Mouse (Mus musculus) liver, embryonic 14.5 days (tissue): ENCODE measurements around the gene Phyh. TPM values are rescaled to one million over a fixed set of nuclear protein-coding genes. Genes with fewer than 3 reads are reported as not detected.

ENCODE experiments used
- ATAC-seq: fragments of 200-750 bp; cut with Nextera tagmentation; 2 replicates; pipeline ENCODE4 v1.8.0; 2017; ENCODE audit warnings: moderate number of reproducible peaks, mild to moderate bottlenecking, moderate library complexity; ENCODE audit not compliant: insufficient read depth
- DNase-seq, 3 experiments: peaks; one replicate each; pipeline ENCODE4 v3.0.0-alpha.2; 2012 to 2013; ENCODE audit warnings: low read depth in 3 of 3, low spot score in 3 of 3
- H3K27ac ChIP-seq: fragments of 300-500 bp; sonication (generic); 2 replicates; pipeline ENCODE4 v1.5.1; 2014; ENCODE audit warnings: moderate library complexity, mild to moderate bottlenecking, control low read depth, inconsistent platforms
- H3K27me3 ChIP-seq: fragments of 300-500 bp; sonication (generic); 2 replicates; pipeline ENCODE4 v1.6.1; 2014; ENCODE audit warnings: mild to moderate bottlenecking, low read length, moderate library complexity; ENCODE audit not compliant: control insufficient read depth, insufficient read depth
- H3K36me3 ChIP-seq: fragments of 300-500 bp; sonication (generic); replicated peaks from 2 replicates; pipeline ENCODE4 v1.6.1; 2014; ENCODE audit warnings: low read depth; ENCODE audit not compliant: control insufficient read depth, insufficient read depth
- H3K4me1 ChIP-seq, 2 experiments: fragments of 200-500 bp in 1 of 2; fragments of 300-500 bp in 1 of 2; sonication (generic) in 1 of 2; replicated peaks; 2 replicates each; pipeline ENCODE4 v1.6.1; 2012 to 2014; ENCODE audit warnings: antibody characterized with exemption in 1 of 2, inconsistent platforms in 1 of 2, low read length in 1 of 2; ENCODE audit not compliant: control insufficient read depth in 2 of 2, insufficient read depth in 2 of 2
- H3K4me2 ChIP-seq: fragments of 300-500 bp; sonication (generic); 2 replicates; pipeline ENCODE4 v1.6.1; 2014; ENCODE audit warnings: low read depth, mild to moderate bottlenecking, control low read depth, moderate library complexity
- H3K4me3 ChIP-seq, 2 experiments: fragments of 200-500 bp in 1 of 2; fragments of 300-500 bp in 1 of 2; sonication (generic) in 1 of 2; 2 replicates each; pipeline ENCODE4 v1.5.1; 2012 to 2014; ENCODE audit warnings: low read depth in 2 of 2, low read length in 2 of 2, mild to moderate bottlenecking in 2 of 2, control low read depth in 1 of 2, inconsistent platforms in 1 of 2, moderate library complexity in 1 of 2; ENCODE audit not compliant: insufficient read depth in 1 of 2
- H3K9ac ChIP-seq: fragments of 300-500 bp; sonication (generic); replicated peaks from 2 replicates; pipeline ENCODE4 v1.6.1; 2014; ENCODE audit warnings: mild to moderate bottlenecking, control low read depth, moderate library complexity
- H3K9me3 ChIP-seq: fragments of 300-500 bp; sonication (generic); 2 replicates; pipeline ENCODE4 v1.6.1; 2016; ENCODE audit warnings: low read length, mixed read lengths; ENCODE audit not compliant: control insufficient read depth
- CTCF ChIP-seq: IDR thresholded peaks from 2 replicates; pipeline ENCODE4 v1.5.1; 2016; ENCODE audit warnings: antibody characterized with exemption, low read depth, control low read depth
- EP300 ChIP-seq: IDR thresholded peaks from 2 replicates; pipeline ENCODE4 v1.6.1; 2016; ENCODE audit warnings: antibody characterized with exemption, low read depth
- WGBS: fragments of 180-500 bp; shearing (Covaris S2); extraction: QIAGEN DNeasy Blood & Tissue Kit; methylation state at CpG from one replicate; pipeline ENCODE4 v1.1.7; 2014; ENCODE audit not compliant: insufficient replicate concordance; 5-methylcytosine and 5-hydroxymethylcytosine counted together
- polyA plus RNA-seq, 2 experiments: library from polyadenylated mRNA; depleted of rRNA in 1 of 2; stranded (reverse) in 1 of 2; unstranded in 1 of 2; fragments of >200 nt; fragmentation: Nextera tagmentation in 1 of 2; extraction: Ambion mirVana in 1 of 2; gene quantifications; 2 replicates each; pipeline versions ENCODE4 v1.2.1 to v1.2.3; 2012 to 2014

Phyh gene
- polyA plus RNA-seq, 2 experiments: 38.8 to 63.8 TPM

- WGBS: 45% methylated on average over 5 of the region's 5 CpGs
- H3K27ac ChIP-seq: no peak within 1 kb of the TSS
- DNase-seq (no peak), ATAC-seq (no peak)
- no peaks in the 10 kb centered on the region for H3K9me3 ChIP-seq
- TF ChIP-seq CTCF (no peak), EP300 (no peak)
- H3K36me3 ChIP-seq: no peaks in the 10 kb centered on the region
- H3K27me3 ChIP-seq: no peaks in the 10 kb centered on the region
- H3K9ac ChIP-seq: no peak within 1 kb of the TSS
- no peak within 1 kb of the TSS for H3K4me3 ChIP-seq
- no peak within 1 kb of the TSS for H3K4me2 ChIP-seq
- H3K4me1 ChIP-seq: no peaks in the 10 kb centered on the region
These were observed 57.0 kb downstream of the Phyh start, which contains the start of gene Ucma for GRCm38 (mm10) chr2:4975807-4976206. Ucma (plus strand) TSS chr2:4976122.

DNA sequence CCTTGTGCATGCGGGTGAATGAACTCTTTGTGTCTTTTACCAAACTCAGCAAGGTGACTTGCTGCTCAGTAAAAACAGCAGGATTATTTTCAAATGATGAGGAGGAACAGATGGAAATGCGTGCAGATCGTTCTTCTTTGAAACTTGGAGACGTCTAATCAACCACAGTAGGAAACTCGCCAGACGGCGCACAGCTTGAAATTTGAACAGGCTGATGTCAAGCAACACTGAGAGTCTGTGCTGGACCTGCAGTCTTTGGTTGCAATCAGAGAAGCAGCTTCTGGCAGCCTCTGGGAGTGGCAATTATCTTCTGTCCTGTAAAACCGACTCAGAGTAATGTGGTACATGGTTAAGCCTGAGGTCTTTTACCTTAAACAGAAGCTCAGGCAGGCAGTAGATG lies 59.3 kb downstream of the Phyh start:
- Histone ChIP-seq H3K27me3 (no peaks in the 10 kb centered on the region), H3K4me2 (no peak overlapping the region), H3K27ac (no peak overlapping the region), H3K9me3 (no peaks in the 10 kb centered on the region), H3K4me3 (no peak overlapping the region), H3K9ac (no peak overlapping the region), H3K36me3 (no peaks in the 10 kb centered on the region), H3K4me1 (no peaks in the 10 kb centered on the region)
- DNase-seq: no peak
- TF ChIP-seq CTCF (no peak), EP300 (no peak)
- 47% methylated on average over 8 of the region's 8 CpGs for WGBS
- ATAC-seq: no peak

- H3K4me1 ChIP-seq: no peaks in the 10 kb centered on the region
- no peak overlapping the region for H3K9ac ChIP-seq
- DNase-seq: no peak
- H3K36me3 ChIP-seq: no peaks in the 10 kb centered on the region
- no peaks in the 10 kb centered on the region for H3K9me3 ChIP-seq
- H3K4me2 ChIP-seq: no peak overlapping the region
- TF ChIP-seq EP300 (no peak), CTCF (no peak)
- no peak for ATAC-seq
- no peaks in the 10 kb centered on the region for H3K27me3 ChIP-seq
- no peak overlapping the region for H3K27ac ChIP-seq
- H3K4me3 ChIP-seq: no peak overlapping the region
- WGBS: 28% methylated on average over 5 of the region's 5 CpGs
These were observed 65.2 kb downstream of the Phyh start for GRCm38 (mm10) chr2:4983987-4984386.

- ATAC-seq (no peak), DNase-seq (no peak)
- peaks cover 5% of the 10 kb centered on the region for H3K36me3 ChIP-seq
- no peak overlapping the region for H3K4me2 ChIP-seq
- H3K9me3 ChIP-seq: no peaks in the 10 kb centered on the region
- H3K4me3 ChIP-seq: no peak overlapping the region
- no peak overlapping the region for H3K9ac ChIP-seq
- no peaks in the 10 kb centered on the region for H3K4me1 ChIP-seq
- no peaks in the 10 kb centered on the region for H3K27me3 ChIP-seq
- no peak for TF ChIP-seq CTCF
- TF ChIP-seq EP300: no peak
- WGBS: 70% methylated on average over 6 of the region's 6 CpGs
- no peak overlapping the region for H3K27ac ChIP-seq
These were observed 66.2 kb downstream of the Phyh start for GRCm38 (mm10) chr2:4985000-4985399.

DNA sequence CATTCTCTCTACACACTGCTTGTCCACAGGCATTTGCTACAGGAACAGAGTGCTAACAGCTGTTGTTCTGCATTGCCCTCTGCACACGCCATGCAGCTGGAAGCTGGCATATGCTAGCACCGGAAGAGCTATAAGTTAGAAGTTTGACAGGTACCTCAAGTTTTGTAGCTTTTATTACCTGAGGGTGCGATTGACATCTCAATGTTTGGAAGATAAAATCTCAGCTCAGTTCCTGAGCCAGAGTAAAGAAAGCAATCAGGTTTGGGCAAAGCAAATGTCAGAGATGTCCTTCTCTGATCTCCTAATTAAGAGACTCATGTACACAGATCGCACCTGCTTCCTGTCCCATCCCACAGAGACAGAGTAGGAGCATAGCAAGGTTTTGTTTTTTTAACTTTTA lies 68.0 kb downstream of the Phyh start:
- Histone ChIP-seq H3K36me3 (peaks cover 20% of the 10 kb centered on the region), H3K27ac (no peak overlapping the region), H3K4me1 (no peaks in the 10 kb centered on the region), H3K4me3 (no peak overlapping the region), H3K9ac (no peak overlapping the region), H3K9me3 (no peaks in the 10 kb centered on the region), H3K27me3 (no peaks in the 10 kb centered on the region), H3K4me2 (no peak overlapping the region)
- ATAC-seq (no peak), DNase-seq (no peak)
- TF ChIP-seq CTCF: no peak
- TF ChIP-seq EP300: no peak
- 68% methylated on average over 4 of the region's 4 CpGs for WGBS
